Mouse (Mus musculus) liver, adult 2 months (tissue): ENCODE results near the gene Bsx.

ENCODE experiments used
- CTCF ChIP-seq: fragments of 200-500 bp; IDR thresholded peaks from 2 replicates; pipeline ENCODE4 v1.5.1; 2011; ENCODE audit warnings: low read depth, low read length, control low read depth
- POLR2A ChIP-seq: fragments of 200-500 bp; IDR thresholded peaks from 2 replicates; pipeline ENCODE4 v1.6.1; 2011; ENCODE audit warnings: low read length, control low read depth; ENCODE audit not compliant: insufficient read depth; ENCODE audit errors: extremely low read depth

DNA sequence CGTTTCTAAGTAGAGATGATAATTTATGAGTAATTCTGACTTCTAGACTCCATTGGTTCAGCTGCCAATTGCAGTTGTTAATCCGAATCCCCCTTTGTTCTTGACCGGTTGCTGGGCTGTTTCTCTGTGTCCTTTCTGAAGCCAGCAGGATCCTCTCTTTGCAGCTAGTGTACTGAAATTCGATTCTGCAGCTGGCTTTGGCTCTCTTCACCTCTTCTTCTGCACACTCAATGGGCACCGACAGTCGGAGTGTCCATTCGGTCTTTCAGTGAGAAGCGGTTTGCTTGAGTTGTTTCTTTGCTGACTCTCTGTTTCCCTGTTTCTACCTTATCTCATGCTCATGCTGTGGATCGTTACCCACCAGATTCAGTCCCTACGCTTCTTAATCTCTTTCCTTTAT, 11.7 kb downstream of the Bsx start:
- TF ChIP-seq POLR2A (no peak), CTCF (no peak)
